Mouse (Mus musculus) kidney, adult 2 months (tissue): Measurements from ENCODE around the gene Rbck1.

Source experiments
- CTCF ChIP-seq: fragments of 200-500 bp; conservative IDR thresholded peaks from 2 replicates; pipeline ENCODE4 v1.5.1; 2011; ENCODE audit warnings: low read depth, mild to moderate bottlenecking, control low read depth, low read length, moderate library complexity, mixed read lengths; ENCODE audit not compliant: insufficient read depth, insufficient read length
- POLR2A ChIP-seq: fragments of 200-500 bp; IDR thresholded peaks from one replicate; pipeline ENCODE4 v1.6.1; 2011; ENCODE audit warnings: low read depth, low read length, control low read depth

DNA sequence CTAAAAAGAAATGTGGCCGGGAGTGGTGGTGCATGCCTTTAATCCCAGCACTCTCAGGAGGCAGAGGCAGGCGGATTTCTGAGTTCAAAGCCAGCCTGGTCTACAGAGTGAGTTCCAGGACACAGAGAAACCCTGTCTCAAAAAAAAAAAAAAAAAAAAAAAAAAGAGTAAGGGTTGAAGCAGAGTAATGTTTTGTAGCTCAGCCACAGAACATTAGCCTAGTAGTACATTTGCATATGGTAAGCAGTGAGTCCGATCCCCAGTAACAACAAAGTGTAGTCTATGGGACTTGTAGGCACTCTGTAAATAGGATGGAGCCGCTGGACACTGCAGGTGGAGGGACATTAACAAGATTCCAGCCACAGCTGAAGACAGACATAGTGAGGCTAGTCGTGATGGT, 12.5 kb upstream of the Rbck1 start:
- TF ChIP-seq CTCF = no peak
- TF ChIP-seq POLR2A = no peak
